ENCODE assay signal across 18 mouse cellular contexts in the genomic region with DNA sequence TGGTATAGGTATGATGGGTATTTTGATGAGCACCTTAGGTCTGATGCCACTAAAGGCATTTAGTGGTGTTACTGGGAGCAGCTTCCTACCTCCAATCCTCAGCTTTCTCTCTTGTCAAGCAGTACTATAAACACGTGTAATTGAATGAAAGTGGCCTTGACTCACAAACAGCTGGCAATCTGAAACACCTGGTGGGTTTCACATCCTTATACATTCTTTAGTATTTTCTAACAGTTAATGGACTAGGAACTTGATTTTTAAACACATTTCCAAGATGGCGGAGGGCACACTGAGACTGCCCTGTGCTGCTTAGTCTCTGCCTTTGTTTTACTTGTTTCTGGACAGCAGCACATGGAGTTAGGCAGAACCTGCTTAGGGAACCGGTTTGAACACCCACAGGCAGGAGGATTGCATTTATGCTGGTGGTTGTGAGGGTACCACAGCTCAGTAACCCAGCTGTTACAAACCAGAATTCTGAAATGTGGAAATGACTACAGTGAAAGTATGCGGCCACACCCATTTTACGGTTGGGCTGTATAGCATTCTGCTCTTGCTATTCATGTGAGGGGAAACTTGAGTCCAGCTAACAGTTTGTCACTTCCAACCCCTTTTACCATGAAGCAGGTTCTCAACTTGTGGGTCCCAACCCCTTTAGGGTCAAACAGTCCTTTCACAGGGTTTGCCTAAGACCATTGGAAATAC.
DNase-seq lines count a peak whose midpoint lies in the region; ATAC-seq and TF ChIP-seq lines count a peak whose summit lies in the region.
"Had no signal": no experiment of that assay in that cellular context is flagged by ENCODE, and none has a peak within 500 bp of the region (broad histone marks: within the 10 kb centered on the region; RNA-seq: fewer than 3 reads in every experiment).

No protein-coding gene starts in this region.

- peaks cover 12% of the 10 kb centered on the region for H3K4me1 ChIP-seq in embryonic fibroblast, embryonic 13.5 days (ENCODE audit: control insufficient read depth, insufficient read depth, low read length)
- H3K4me1 ChIP-seq: hindbrain, embryonic 12.5 days had no signal

- peak; percentile 23 for DNase-seq in lung, postnatal 36 days
- no peak for DNase-seq in lung, postnatal 10 days
- DNase-seq in CD4-positive helper T cell, adult 2 months (ENCODE audit: low read depth, low spot score), result peak; percentile 21
- no peak for DNase-seq in embryo, embryonic 11 days
- no peak for DNase-seq in ovary, postnatal 14 days (ENCODE audit: low spot score)
- DNase-seq: adrenal gland, adult 8-10 months; cerebellum, adult 8-10 months; gastrocnemius, postnatal 36 days; kidney, postnatal 14 days; right cerebral cortex, postnatal 25 days; thymus, adult 18-20 months had no signal

- H3K4me3 ChIP-seq in embryonic fibroblast, embryonic 13.5 days (ENCODE audit: insufficient read depth, low read length), result no peak overlapping the region
- H3K4me3 ChIP-seq: heart, embryonic 15.5 days; hindbrain, embryonic 12.5 days; liver, embryonic 12.5 days had no signal

- peak overlapping the region; percentile 90 for H3K27ac ChIP-seq in embryonic fibroblast, embryonic 13.5 days (ENCODE audit: insufficient read depth, low read length)
- H3K27ac ChIP-seq: heart, embryonic 15.5 days; hindbrain, embryonic 12.5 days; liver, embryonic 12.5 days had no signal

- no peak for TF ChIP-seq CTCF in embryonic fibroblast, embryonic 13.5 days (IDR thresholded peaks at IDR 0.05; ENCODE audit: borderline replicate concordance, insufficient read depth, low read length)

- TF ChIP-seq POLR2A in embryonic fibroblast, embryonic 13.5 days (IDR thresholded peaks at IDR 0.05; ENCODE audit: low read depth, low read length), result no peak

- peak; percentile 45 for ATAC-seq in neutrophil, adult 5-6 weeks (ENCODE audit: extremely low read depth, insufficient number of reproducible peaks, low FRiP score, poor library complexity, severe bottlenecking)
- ATAC-seq in activated CD4-positive, CD25-positive, alpha-beta regulatory T cell, adult 4 months, result no peak
- ATAC-seq: intestine, postnatal 0 days; liver, embryonic 12.5 days had no signal

Comparison
In these comparisons a context has a peak if more than half of its experiments do, and no peak if none do; other contexts are left out.
1. DNase-seq: peak in lung, postnatal 36 days (single experiment) and CD4-positive helper T cell, adult 2 months (single experiment); none in lung, postnatal 10 days (single experiment), embryo, embryonic 11 days (single experiment) and ovary, postnatal 14 days (single experiment).